Mouse (Mus musculus) B cell, adult 2 months (primary cell): ENCODE results near the gene Prps1.
A peak's percentile ranks its signal among the peaks of the same experiment; 100 is the strongest.

ENCODE experiments used
- DNase-seq, 2 experiments: peaks; one replicate each; pipeline ENCODE4 v3.0.0; 2022

Prps1 gene

DNA sequence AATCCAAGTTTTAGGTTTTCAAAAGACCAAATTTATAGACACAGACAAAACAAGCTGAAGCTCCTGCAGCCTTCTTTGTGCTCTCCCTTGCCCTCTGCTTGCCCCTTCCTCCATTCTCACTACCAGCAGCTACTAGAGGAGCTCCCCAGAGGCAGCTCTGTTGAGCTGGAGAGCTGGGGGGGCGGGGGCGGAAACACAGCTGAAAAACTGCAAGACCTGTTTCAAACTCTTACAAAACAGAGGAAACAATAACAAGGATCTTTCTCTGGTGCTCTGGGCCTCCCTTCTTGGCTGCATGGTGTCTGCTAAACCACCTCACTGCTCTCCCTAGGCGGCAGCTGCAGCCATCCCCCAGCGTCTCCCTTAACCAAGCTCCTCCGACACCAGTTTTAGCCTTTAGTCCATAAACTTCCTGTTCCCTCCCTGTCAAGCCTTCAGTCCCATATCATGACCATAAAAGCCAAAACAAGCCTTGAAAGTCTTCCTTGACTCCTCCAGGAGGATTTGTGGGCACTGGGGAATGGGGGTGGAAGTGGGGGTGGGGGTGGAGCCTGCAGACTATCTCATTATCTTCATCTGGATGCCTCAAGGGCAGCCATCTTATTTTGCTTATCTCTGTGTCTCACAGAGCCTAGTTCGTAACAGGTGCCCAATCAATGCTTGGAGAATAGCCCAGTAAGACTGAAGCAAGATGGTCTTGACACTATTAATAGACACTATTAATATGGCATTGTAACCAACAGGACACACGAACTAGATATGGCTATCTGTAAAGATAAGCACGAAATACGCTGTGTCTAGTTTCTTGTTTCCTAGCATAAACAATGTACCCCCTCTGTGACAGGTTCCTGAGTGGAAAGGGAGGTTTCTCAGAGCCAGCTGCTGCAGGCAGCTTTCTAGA, 45.2 kb downstream of the Prps1 start:
- peak in 1 of 2 experiments; percentile 48 for DNase-seq

DNA sequence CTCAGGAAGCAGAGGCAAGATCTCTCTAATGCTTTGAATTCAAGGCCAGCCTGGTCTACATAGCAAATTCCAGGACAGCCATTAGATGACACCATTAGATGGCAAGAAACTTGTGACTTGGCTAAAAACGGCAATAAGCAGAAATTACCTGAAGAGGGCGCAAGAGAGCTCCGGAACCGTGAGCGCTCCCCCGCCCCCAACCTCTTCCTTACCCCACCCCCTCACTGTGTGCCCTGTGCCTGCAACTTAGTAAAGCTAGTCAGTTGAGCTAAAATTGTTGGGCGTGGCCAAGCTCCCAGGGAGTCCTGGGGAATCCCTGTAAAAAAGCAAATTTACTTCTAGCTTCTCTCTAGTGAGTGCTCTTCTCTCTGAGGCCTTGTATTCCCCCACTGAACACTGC, 47.5 kb downstream of the Prps1 start:
- peak; percentile 79 to 83 for DNase-seq

DNA sequence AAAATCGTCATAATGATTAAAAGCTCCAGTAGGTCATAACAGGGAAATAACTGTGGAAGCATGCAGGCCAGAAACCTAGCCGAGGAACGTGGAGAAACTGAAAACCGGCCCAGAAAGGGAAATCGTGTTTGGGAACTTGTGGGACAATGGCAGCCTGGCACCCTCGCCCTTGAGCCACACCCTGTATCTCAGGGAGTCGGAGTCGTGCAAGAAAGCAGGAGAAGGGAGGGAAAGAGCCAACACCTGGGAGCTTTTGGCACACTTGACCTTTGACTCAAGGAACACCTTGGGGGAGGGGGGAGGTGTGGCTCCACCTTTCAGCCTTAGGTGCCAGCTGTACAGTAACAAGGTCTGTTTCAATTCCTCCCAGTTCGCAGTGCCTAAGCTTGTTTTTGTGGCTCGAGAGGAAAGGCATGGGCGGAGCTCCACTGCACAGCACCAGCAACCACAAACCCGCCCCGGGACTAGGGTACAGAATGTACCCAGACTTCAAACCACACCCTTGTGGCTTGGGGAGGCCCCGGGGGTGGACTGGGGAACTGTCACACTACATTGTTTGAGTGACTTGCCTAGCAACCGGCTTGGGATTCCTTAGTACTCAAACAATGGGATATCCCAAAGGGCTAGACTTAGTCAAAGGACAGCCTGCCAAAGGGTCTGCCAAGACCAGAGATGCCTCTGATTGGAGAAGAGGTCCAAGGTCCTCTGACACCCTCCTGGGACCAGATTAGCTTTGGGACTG, 49.3 kb downstream of the Prps1 start:
- DNase-seq = peak; percentile 89 to 92

DNA sequence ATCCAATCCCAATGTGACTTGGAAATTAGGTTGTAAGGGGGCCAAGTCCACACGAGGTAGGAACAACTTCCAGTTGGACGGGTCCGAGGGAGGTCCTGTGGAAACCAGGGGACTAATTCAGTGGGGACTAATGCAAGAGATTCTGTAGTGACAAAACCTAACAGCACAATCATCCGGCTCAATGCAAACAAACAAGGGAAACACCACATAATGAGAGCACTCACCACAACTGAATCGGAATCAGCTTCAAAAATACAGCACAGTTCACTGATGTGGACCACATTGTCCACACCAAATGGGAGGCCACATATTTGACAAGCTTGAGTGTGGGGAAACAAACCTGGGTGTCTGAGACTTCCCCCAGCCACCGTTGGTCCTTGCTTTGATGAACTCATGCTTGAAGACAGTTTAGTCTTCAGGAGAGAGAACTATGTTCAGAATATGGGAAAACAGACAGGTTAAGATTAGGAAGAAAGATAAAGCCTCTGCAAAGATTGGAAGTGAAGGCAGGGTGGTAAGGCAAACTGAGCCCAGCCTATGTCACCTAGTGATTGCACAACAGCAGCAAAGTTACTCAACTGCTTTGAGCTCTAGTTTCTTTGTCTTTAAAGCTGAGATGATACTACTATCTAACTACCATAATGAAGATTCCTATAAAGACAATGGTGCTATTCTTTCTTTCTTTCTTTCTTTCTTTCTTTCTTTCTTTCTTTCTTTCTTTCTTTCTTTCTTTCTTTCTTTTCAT, 50.2 kb downstream of the Prps1 start:
- DNase-seq = no peak

DNA sequence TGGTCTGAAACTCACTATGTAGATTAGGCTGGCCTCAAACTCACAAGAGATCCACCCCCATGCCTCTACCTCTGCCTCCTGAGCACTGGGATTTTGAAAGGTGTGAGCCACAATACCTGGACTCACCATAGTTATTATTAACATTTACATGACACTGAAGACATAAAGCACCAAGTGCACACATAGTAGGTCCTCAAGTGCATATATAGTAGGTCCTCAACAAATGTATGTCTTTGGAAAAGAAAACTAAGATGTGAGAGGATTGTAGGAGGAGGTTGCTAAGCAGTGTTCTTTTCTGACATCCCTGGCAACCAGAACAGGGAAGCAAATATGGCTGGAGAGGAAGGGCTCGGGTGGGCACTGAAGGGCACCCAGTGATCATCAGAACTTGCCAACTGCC, 51.0 kb downstream of the Prps1 start:
- DNase-seq = no peak

DNA sequence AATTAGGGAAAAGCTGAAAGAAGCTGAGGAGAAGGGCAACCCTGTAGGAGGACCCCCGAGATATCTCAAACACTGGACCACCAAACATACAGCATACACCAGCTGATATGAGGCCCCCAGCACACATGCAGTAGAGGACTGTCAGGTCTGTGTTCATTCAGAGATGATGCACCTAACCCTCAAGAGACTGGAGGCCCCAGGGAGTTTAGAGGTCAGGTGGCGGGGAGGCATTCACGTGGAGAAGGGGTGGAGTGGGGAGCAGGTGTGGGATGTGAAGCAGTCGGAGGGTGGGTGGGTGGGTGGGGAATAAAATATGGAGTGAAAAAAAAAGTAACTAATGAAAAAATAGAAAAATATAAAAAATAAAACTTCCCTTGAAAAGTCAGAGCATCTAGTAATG, 52.4 kb downstream of the Prps1 start:
- DNase-seq = peak in 1 of 2 experiments; percentile 54

DNA sequence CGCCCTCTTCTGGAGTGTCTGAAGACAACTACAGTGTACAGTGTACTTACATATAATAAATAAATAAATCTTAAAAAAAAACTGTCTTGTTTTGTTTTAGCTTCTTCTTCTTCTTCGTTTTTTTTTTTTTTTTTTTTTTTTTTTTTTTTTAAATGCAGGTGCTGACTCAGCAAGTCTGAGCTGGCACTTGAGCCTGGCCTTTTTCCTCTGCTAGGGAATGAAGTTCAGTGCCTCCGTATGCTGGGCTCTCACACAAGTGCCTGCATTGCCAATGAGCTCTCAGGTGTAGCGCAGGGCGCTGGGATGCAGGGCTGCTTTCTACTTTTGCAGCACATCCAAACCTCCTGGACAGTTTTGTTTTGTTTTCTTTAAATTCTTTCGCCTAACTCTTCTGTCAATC, 53.4 kb downstream of the Prps1 start:
- DNase-seq = no peak

DNA sequence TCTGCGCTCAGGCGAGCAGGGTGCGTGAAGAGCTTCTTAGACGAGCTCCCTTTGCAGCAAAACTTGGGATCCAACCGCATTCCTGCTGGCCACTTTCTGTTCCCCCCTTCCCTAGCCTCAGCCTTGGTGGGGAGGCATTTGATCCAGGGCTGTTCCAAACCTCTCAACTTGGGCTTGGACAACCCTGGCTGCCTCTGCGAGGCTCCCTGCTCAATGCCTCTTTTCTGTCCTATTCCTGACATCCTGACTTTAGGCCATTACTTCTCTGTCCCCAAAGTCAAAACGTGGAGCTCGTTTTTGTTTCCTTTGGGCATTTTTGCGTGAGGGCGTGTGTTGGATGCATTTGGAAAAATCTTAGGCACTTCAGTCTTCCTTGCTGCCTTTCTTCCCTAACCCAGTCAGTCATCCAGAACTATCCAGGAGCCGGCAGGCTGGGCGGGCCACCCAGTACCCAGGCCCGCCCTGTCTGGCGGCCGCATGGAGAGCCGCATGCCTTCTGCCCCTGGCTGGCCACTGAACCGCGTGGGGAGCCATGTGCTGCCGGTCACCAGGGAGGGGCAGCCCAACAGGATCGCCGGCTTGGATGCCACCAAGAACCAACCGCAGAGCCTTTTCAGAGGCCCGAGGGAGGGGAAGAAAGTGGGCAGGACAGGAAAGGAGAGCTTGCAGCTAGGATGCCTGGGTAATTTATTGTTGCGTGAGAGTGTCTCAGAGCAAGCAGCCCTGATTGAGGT, 54.5 kb downstream of the Prps1 start:
- no peak for DNase-seq

DNA sequence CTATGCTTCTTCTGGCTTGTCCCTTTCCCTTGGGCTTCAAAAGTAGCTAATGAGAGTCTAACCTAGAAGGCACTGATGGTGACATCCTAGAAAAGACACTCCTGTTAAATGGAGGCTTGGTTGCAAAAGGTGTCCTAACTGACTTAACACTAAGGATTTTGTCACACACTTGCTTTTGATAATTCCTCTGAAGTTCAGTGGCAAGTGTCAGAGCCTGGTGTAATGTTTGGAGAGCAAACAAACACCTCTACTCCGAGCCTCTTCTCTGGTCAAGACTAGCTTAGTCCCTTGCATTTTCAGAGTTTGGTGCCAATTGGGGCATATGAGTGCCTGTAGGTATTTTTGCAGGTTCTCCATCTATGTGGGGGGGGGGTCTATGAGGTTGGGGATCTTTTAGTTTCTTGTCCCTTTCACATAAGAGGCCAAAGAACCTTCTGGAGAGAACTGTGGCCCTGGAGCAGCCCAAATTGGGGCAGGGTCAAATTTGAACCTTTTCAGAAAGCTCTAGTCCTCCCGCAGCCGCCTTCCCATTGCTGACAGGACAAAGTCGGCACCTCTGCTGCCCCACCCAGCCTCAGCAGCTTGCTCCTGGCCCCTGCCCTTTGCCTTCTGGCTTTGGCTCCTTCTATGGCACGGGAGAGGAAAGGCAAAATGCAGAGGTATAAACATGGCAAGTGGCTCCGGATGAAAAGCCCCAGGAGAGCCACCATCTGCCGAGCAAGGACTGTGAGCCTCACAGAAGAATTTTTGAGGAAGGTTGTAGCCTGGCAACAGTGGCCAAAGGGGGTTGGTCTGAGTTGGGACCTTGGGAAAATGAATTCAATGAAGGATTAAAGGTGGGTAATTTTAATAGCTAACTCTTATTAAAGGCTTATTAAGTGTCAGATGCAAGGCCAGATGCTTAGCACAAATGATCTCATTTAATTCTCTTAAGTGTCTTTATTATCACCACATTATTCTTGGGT, 55.6 kb downstream of the Prps1 start:
- DNase-seq = no peak

DNA sequence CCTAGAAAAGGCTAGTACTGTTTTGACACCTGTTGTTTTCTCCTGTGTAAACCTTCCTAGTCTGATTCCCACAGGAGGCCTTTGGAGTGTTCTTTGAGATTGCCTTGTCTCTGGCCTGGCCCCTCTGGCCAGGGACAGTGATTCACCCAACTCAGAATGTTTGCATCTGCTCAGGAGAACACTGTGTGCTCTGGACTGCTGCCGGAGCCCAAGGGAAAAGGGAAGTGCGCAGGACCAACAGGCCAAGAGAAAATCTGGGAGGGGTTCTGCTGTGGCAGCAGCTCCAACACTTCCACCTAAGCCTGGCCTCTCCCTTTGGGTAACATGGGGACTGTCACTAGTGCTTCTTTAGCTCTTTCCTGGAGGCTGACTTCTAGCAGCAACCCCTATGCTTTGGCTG, 57.0 kb downstream of the Prps1 start:
- DNase-seq = no peak

DNA sequence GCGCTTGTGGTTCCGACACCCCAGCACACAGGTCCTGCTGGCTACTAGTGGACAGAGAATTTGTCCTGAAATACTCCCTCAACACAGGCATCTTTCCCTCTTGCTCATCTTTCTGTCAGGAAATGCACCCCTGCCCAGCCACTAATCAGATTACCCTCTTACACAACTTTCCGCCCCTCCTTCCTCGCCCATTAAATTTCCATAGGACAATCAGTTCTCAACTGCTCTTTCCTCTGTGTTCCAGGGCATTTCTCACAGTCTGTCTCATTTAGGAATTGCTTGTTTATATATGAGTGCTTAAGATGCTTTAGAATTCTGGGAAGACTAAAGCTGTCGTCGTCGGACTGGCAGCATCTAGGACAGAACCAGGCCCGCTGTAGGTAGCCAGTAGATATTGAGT, 61.9 kb downstream of the Prps1 start:
- DNase-seq = no peak

DNA sequence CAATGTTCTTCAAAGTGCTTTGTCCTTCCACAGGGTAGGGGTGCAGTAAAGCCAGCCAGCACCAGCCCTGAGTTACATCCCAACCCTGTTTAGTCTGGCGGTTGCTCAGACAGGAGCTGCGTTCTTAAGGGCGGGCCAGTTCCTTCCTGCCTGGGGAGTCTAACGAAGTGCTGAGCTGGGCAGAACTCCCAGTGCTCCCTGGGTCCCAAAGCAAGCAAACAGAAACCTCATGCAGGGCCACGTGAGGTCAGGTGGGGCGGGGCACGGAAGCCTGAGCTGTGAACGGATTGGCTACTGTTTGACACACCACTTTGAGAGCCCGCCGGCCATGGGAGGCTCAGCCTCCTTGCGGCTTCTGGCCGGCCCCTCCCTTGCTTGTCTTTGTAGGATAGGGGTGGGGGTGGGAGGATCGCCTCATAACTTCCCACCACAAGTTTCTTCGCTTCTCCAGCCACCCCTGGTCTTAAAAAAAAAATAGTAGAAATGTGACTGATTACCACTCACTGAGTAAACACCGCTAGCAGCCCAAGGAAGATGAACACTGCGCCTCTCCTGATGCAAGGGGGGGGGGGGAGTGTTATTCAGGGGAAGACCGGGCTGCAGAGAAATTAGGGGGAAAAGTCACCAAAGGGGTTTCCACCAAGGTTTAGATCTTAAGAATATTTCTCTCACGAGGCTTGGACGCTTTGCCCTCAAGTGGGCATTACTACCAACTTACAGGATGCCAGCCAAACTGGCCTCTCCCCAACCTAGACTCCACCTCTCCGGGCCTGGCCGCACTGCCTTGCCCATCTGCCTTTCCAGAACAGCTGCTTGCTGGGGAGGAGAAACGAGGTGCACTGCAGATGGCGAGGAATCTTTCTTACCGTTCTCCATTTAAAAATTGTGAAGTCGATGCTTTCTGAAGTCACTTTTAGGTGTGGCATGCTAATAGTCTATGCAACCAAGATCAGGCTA, 64.0 kb downstream of the Prps1 start:
- DNase-seq = peak; percentile 86 to 89

DNA sequence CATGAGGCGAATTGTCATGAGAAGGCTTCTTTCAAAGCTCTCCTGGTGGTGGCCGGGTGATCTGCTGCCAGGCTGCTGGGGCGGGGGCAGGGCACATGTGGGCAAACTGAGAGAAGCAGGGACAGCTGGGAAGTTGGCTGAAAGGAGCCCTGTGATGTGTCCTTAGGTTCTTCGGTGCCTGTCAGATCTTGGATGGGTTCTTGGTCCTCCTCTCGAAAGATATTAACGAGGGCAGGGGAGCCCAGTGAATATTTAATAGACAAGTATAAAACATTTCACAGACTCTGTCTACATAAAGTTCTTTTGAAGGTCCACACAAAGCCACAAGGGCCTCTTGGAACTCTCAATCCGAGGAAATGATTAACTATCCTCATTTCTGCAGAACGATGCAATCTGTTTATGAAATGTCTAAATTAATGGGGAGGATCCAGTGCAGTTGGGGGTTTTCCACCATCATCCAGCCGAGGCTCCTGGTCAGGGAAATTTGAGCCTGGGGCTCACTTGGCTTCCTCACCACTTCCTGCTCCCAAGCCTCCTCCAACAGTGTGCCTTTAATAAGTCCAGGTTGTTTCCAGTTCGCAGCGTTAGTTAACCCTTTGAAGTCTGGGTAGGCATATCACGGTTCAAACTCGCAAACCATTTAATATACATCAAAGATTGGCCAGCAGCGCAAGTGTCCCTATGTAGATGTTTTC, 65.8 kb downstream of the Prps1 start:
- DNase-seq = peak; percentile 55 to 57

DNA sequence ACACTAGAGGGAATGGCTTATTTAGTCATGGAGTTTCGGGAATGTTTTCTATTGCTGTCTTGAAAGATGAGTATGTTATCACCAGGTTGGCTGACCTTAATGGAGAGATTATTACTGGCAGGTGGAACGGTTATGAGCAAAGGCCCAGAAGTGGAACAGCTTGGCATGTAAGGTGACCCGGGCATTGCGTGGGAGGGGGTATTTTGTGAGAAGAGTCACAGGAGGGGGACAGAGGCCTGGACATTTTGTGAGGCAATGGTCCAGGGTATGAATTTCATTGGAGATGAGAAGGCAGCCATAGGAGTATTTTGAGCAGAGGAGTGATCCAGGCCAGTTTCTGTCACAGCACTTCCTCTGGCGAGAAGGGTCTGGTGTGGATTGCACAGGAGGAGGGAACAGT, 67.8 kb downstream of the Prps1 start:
- DNase-seq = no peak
